ENCODE assay signal across 8 mouse cellular contexts in genomic region chr10:82622671-82623552, GRCm38 (mm10). TPM values are rescaled to one million over a fixed set of nuclear protein-coding genes. Genes with fewer than 3 reads are reported as not detected.
DNase-seq lines count a peak whose midpoint lies in the region; ATAC-seq and TF ChIP-seq lines count a peak whose summit lies in the region.

Gene 1190007I07Rik (minus strand): TSS chr10:82623228.

- H3K4me2 ChIP-seq in hindbrain, embryonic 13.5 days = peak within 1 kb of the TSS; percentile 68

- POLR2A ChIA-PET in Patski (lab: Charles Lee) = no interaction called here

- no peaks in the 10 kb centered on the region for H3K27me3 ChIP-seq in Patski
- H3K27me3 ChIP-seq in hindbrain, embryonic 13.5 days = no peaks in the 10 kb centered on the region

- peaks cover 12% of the 10 kb centered on the region for H3K4me1 ChIP-seq in hindbrain, embryonic 13.5 days (replicated peaks)

- H3K9ac ChIP-seq in hindbrain, embryonic 13.5 days = peak within 1 kb of the TSS; percentile 92

- no peaks in the 10 kb centered on the region for H3K9me3 ChIP-seq in hindbrain, embryonic 13.5 days

- ATAC-seq in Patski = peak; percentile 88
- ATAC-seq in hindbrain, embryonic 13.5 days (ENCODE audit: low FRiP score) = peak; percentile 94

- WGBS in hindbrain, embryonic 13.5 days = under 1% methylated on average over 54 of the region's 61 CpGs

- in situ Hi-C loops in Patski (cut with MboI; ENCODE audit: low pct_unique_long_range_greater_than_20kb) = no loop called here

- H3K4me3 ChIP-seq in hindbrain, embryonic 13.5 days = peak within 1 kb of the TSS; percentile 70

- H3K36me3 ChIP-seq in hindbrain, embryonic 13.5 days = peaks cover 7% of the 10 kb centered on the region; the same call in 1 of the 2 replicates

- CTCF ChIA-PET in Patski (lab: Charles Lee) = no interaction called here

- DNase-seq in Patski (ENCODE audit: low read depth, low spot score) = peak; percentile 53
- DNase-seq in cerebellum, postnatal 14 days = peak; percentile 94 to 97
- DNase-seq in frontal cortex, postnatal 14 days (ENCODE audit: low spot score in 2 of 2) = peak; percentile 74 to 77
- peak; percentile 70 to 86 for DNase-seq in layer of hippocampus, postnatal 25 days (ENCODE audit: extremely low spot score in 1 of 2, low spot score in 1 of 2)
- peak; percentile 90 for DNase-seq in lung, postnatal 25 days (ENCODE audit: low spot score)
- DNase-seq in retina, embryonic 14.5 days (ENCODE audit: low spot score) = peak; percentile 92
- DNase-seq in thymus, postnatal 4 days = peak; percentile 94

- H3K27ac ChIP-seq in hindbrain, embryonic 13.5 days = peak within 1 kb of the TSS; percentile 91

- no peak for TF ChIP-seq CTCF in Patski (IDR thresholded peaks at IDR 0.05)

RNA-seq across cellular contexts. Expression of gene 1190007I07Rik, which starts in this region (rescaled TPM):
- 23.7 TPM for polyA plus RNA-seq in Patski (2021)
- polyA plus RNA-seq in hindbrain, embryonic 13.5 days (2015; fragmentation: Nextera tagmentation; extraction: Ambion mirVana) = 36.9 and 38.2 TPM in 2 replicates
- total RNA-seq in layer of hippocampus, postnatal 25 days (2021) = 10 to 100 TPM; 21.3 to 24.3 TPM

Comparison
In these comparisons a context has a peak if more than half of its experiments do, and no peak if none do; other contexts are left out.
1. Peak in every context shown above with its lines: DNase-seq, ATAC-seq, H3K4me3 ChIP-seq and H3K27ac ChIP-seq.